Mouse (Mus musculus) liver, embryonic 12.5 days (tissue): ENCODE measurements around the gene Map3k10. TPM values are rescaled to one million over a fixed set of nuclear protein-coding genes. Genes with fewer than 3 reads are reported as not detected.

Experiments used
- ATAC-seq: fragments of 200-750 bp; cut with Nextera tagmentation; 2 replicates; pipeline ENCODE4 v1.8.0; 2017; ENCODE audit warnings: moderate number of reproducible peaks, mild to moderate bottlenecking, moderate library complexity
- H3K27ac ChIP-seq: fragments of 300-500 bp; sonication (generic); 2 replicates; pipeline ENCODE4 v1.5.1; 2016; ENCODE audit warnings: mild to moderate bottlenecking
- H3K27me3 ChIP-seq: fragments of 300-500 bp; sonication (generic); replicated peaks from 2 replicates; pipeline ENCODE4 v1.6.1; 2016; ENCODE audit warnings: mild to moderate bottlenecking, moderate library complexity
- H3K36me3 ChIP-seq: fragments of 300-500 bp; sonication (generic); 2 replicates; pipeline ENCODE4 v1.6.1; 2016; ENCODE audit warnings: mild to moderate bottlenecking, moderate library complexity
- H3K4me1 ChIP-seq: fragments of 300-500 bp; sonication (generic); 2 replicates; pipeline ENCODE4 v1.6.1; 2016
- H3K4me2 ChIP-seq: fragments of 300-500 bp; sonication (generic); 2 replicates; pipeline ENCODE4 v1.6.1; 2016; ENCODE audit warnings: mild to moderate bottlenecking, moderate library complexity
- H3K4me3 ChIP-seq: fragments of 300-500 bp; sonication (generic); 2 replicates; pipeline ENCODE4 v1.5.1; 2016; ENCODE audit warnings: mild to moderate bottlenecking, moderate library complexity
- H3K9ac ChIP-seq: fragments of 300-500 bp; sonication (generic); 2 replicates; pipeline ENCODE4 v1.6.1; 2016; ENCODE audit warnings: mild to moderate bottlenecking, moderate library complexity
- H3K9me3 ChIP-seq: fragments of 300-500 bp; sonication (generic); replicated peaks from 2 replicates; pipeline ENCODE4 v1.6.1; 2016; ENCODE audit warnings: mild to moderate bottlenecking, moderate library complexity
- WGBS: fragments of 180-500 bp; shearing (Covaris S2); methylation state at CpG from one replicate; pipeline ENCODE4 v1.1.7; 2016; ENCODE audit not compliant: insufficient replicate concordance; 5-methylcytosine and 5-hydroxymethylcytosine counted together
- polyA plus RNA-seq: library from polyadenylated mRNA; unstranded; fragments of >200 nt; fragmentation: Nextera tagmentation; extraction: Ambion mirVana; gene quantifications from 2 replicates; pipeline ENCODE4 v1.2.1, GENCODE M21; 2016

Gene Map3k10
- polyA plus RNA-seq = 5.7 and 6.7 TPM in 2 replicates

DNA sequence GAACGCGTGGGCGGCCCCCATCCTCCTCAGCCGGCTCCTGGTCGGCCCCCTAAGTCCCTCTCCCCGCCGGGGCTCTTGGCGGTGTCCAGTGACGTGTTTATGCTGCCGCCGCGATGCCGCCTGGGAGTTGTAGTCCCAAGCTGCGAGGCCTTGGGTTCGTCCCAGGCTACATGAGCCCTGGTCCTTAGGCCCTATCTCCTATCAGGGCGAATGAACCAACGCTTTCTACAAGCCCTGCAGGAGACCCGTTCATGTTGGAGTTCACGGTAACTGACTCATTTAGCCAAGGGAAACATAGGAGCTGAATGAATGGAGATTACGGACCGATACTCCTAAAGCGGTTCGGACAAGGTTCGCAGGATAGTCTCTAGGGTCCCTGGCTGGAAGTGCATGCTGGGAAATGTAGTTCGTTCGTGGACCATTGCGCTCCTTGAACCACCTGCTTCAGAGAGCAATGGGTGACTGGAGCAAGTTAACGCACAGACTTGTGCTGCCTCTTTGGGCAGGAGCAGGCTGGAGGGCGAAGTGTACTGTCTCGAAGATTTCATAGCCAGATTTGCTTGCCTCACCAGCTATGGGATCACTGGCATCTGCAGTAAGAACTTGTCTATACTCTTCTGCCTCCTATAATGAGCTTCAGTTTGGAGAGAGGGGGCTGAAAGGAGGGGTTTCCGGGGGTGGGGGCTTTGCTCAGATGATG is at the start of gene Map3k10:
Map3k10 (minus strand) TSS at position 77 of the 700 bp plus-strand sequence.
- H3K9ac ChIP-seq = peak within 1 kb of the TSS; percentile 87
- no peaks in the 10 kb centered on the region for H3K36me3 ChIP-seq
- peak within 1 kb of the TSS; percentile 100 for H3K4me2 ChIP-seq
- peak within 1 kb of the TSS; percentile 90 for H3K4me3 ChIP-seq
- H3K4me1 ChIP-seq = peaks cover 25% of the 10 kb centered on the region
- H3K27me3 ChIP-seq = peaks cover 15% of the 10 kb centered on the region
- H3K9me3 ChIP-seq = no peaks in the 10 kb centered on the region
- H3K27ac ChIP-seq = peak within 1 kb of the TSS; percentile 78
- ATAC-seq = peak; percentile 97
- under 1% methylated on average over 31 of the region's 31 CpGs for WGBS

DNA sequence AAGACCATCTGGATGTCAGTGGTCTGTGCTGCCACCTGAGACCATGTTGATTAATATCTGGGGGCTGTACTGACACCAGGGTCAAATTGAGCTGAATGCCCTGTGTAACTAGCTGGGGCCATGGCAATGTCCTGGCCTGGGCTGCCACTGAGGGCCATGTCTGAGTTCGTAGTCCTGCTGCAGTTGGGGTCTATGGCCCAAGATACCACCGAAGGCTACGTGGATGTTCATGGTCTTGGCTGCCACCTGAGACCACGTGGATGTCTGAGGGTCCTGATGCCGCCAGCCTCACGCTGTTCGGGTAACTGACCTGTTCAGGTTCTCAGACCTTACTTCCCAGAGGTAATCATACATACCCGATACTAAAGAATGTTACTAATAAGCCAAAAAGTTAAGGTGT is 47.6 kb upstream of the Map3k10 start:
- WGBS = 73% methylated on average over 8 of the region's 8 CpGs
- no peak for ATAC-seq
- no peak overlapping the region for H3K9ac ChIP-seq

DNA sequence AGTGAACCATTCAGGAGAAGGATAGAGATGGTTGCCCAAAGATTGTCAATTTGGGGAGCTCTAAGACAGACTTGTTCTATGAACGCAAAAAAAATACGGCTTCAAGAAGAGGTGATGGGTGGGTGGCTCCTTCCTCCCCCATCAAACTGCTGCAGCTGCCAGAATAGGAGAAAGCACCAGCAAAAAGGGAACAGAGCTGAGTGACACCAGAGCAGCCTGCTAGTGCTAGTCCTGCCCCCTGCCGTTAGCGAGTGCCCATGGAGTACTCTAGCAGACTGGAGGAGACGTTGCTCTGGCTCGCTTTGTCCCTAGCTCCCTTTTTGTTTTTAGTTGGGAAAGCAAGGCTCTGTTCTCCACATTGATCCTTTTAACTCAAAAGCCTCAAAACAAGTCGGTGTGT is 36.0 kb upstream of the Map3k10 start:
- no peak overlapping the region for H3K27ac ChIP-seq
- no peak overlapping the region for H3K4me2 ChIP-seq
- no peaks in the 10 kb centered on the region for H3K36me3 ChIP-seq
- WGBS = 69% methylated on average over 7 of the region's 7 CpGs
- no peaks in the 10 kb centered on the region for H3K4me1 ChIP-seq
- no peaks in the 10 kb centered on the region for H3K27me3 ChIP-seq
- no peaks in the 10 kb centered on the region; the same call in 1 of the 2 replicates for H3K9me3 ChIP-seq
- no peak overlapping the region for H3K9ac ChIP-seq
- no peak overlapping the region for H3K4me3 ChIP-seq
- ATAC-seq = no peak

More for the DNA sequence above, 47.6 kb upstream of the Map3k10 start:
- Histone ChIP-seq H3K27me3 (no peaks in the 10 kb centered on the region), H3K36me3 (no peaks in the 10 kb centered on the region), H3K27ac (no peak overlapping the region), H3K4me3 (no peak overlapping the region), H3K9me3 (no peaks in the 10 kb centered on the region; the same call in 1 of the 2 replicates), H3K4me2 (no peak overlapping the region), H3K4me1 (no peaks in the 10 kb centered on the region)

GRCm38 (mm10) chr7:27696711-27697110 is 22.3 kb upstream of the Map3k10 start:
- no peak overlapping the region for H3K9ac ChIP-seq
- no peaks in the 10 kb centered on the region for H3K4me1 ChIP-seq
- H3K4me3 ChIP-seq = no peak overlapping the region
- H3K36me3 ChIP-seq = no peaks in the 10 kb centered on the region
- no peaks in the 10 kb centered on the region for H3K9me3 ChIP-seq
- no peak overlapping the region for H3K27ac ChIP-seq
- ATAC-seq = no peak
- 46% methylated on average over 3 of the region's 3 CpGs for WGBS
- H3K4me2 ChIP-seq = no peak overlapping the region
- no peaks in the 10 kb centered on the region for H3K27me3 ChIP-seq

DNA sequence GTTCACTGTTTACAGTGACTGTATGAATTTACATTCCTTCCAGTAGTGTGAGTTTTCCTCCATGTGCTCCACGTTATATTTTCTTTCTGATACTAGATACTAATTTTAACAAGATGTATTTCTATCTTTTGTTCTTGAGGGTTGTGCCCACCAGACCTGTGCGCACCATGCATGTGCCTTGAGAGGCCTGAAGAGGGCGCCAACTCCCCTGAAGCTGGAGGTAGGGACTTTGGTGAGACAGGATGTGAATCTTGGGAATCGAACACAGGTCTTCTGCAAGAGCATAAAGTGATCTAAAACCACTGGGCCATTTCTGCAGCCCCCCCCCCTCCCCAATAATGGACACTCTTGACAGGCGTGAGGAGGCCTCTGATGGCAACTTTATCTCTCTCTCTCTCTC is 16.7 kb upstream of the Map3k10 start:
- no peaks in the 10 kb centered on the region for H3K27me3 ChIP-seq
- no peak overlapping the region for H3K9ac ChIP-seq
- H3K9me3 ChIP-seq = no peaks in the 10 kb centered on the region
- 32% methylated on average over 5 of the region's 5 CpGs for WGBS
- H3K4me2 ChIP-seq = no peak overlapping the region
- no peak overlapping the region for H3K27ac ChIP-seq
- no peak for ATAC-seq
- H3K4me1 ChIP-seq = peaks cover 15% of the 10 kb centered on the region
- H3K4me3 ChIP-seq = no peak overlapping the region
- no peaks in the 10 kb centered on the region for H3K36me3 ChIP-seq

GRCm38 (mm10) chr7:27688815-27689612 is 14.6 kb upstream of the Map3k10 start, which contains the start of gene Zfp607b:
TSS of gene Zfp607b (plus strand) at chr7:27689340.
- Histone ChIP-seq H3K4me2 (peak within 1 kb of the TSS; percentile 87), H3K4me3 (peak within 1 kb of the TSS; percentile 67), H3K4me1 (peaks cover 15% of the 10 kb centered on the region), H3K27me3 (peaks cover 12% of the 10 kb centered on the region), H3K27ac (peak within 1 kb of the TSS; percentile 76), H3K9me3 (no peaks in the 10 kb centered on the region), H3K36me3 (no peaks in the 10 kb centered on the region), H3K9ac (peak within 1 kb of the TSS; percentile 76)
- peak; percentile 99 for ATAC-seq
- WGBS = 2% methylated on average over 19 of the region's 19 CpGs

DNA sequence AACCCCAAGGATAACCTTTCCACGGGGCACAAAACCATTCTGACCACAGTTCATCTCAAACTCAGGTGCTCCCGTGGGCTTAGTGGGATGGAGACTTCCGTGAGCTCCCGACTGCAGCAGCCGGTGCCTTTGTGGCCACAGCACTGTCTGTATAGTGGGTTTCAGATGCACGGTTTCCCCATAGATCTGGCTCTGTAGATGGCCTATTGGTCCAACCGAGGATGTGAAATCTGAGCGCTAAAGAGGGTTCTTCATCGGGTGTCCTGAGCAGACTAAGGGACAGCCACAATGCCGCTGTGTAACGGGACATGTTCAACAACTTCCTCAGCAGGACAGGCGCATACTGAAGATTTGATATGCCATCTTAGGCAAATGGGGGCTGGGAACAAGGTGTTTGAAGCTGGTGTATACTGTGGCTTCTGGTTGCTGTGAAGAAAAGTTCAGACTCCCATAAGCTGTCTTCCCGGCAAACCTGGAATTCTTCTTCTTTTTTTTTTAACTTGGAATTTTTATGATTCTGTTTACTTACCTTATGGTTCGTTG is 13.9 kb upstream of the Map3k10 start:
- H3K4me2 ChIP-seq = peak overlapping the region; percentile 87
- no peaks in the 10 kb centered on the region for H3K9me3 ChIP-seq
- H3K4me3 ChIP-seq = peak overlapping the region; percentile 67
- ATAC-seq = no peak
- H3K27ac ChIP-seq = peak overlapping the region; percentile 76
- H3K27me3 ChIP-seq = peaks cover 18% of the 10 kb centered on the region
- 31% methylated on average over 14 of the region's 14 CpGs for WGBS
- H3K4me1 ChIP-seq = peaks cover 15% of the 10 kb centered on the region
- no peaks in the 10 kb centered on the region for H3K36me3 ChIP-seq
- H3K9ac ChIP-seq = peak overlapping the region; percentile 76

- no peak for ATAC-seq
- Histone ChIP-seq H3K4me1 (peaks cover 15% of the 10 kb centered on the region), H3K9ac (no peak overlapping the region; the same call in 1 of the 2 replicates), H3K27me3 (peaks cover 18% of the 10 kb centered on the region), H3K36me3 (no peaks in the 10 kb centered on the region), H3K9me3 (no peaks in the 10 kb centered on the region), H3K4me3 (0 out of 2 replicates have a peak overlapping the region, but pooled peaks have one; percentile 67), H3K4me2 (peak overlapping the region; percentile 87), H3K27ac (no peak overlapping the region)
- 63% methylated on average over 3 of the region's 3 CpGs for WGBS
Observed at GRCm38 (mm10) chr7:27687836-27688235, 13.4 kb upstream of the Map3k10 start.

DNA sequence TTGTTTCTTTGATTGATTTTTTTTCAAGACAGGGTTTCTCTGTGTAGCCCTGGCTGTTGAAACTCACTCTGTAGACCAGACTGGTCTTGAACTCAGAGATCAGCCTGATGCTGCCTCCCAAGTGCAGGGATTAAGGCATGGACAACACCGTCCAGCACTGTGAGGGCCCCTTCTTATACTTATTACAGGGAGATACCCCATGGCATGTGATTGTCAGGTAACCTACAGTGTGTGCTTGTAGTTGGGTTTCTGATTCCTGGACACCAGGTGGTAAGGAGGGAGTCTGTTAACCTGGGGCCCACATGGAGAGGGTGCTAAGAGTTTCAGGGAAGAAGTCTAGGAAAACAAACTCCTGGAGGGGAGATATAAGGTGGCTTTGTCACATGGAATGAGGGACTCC is 12.6 kb upstream of the Map3k10 start:
- peaks cover 18% of the 10 kb centered on the region for H3K27me3 ChIP-seq
- no peaks in the 10 kb centered on the region for H3K9me3 ChIP-seq
- H3K4me1 ChIP-seq = peaks cover 15% of the 10 kb centered on the region
- H3K4me3 ChIP-seq = no peak overlapping the region
- no peak overlapping the region for H3K27ac ChIP-seq
- ATAC-seq = no peak
- WGBS = 79% methylated on average over 1 of the region's 1 CpGs
- no peak overlapping the region for H3K4me2 ChIP-seq
- H3K36me3 ChIP-seq = no peaks in the 10 kb centered on the region
- no peak overlapping the region for H3K9ac ChIP-seq

GRCm38 (mm10) chr7:27685681-27686080 is 11.3 kb upstream of the Map3k10 start:
- ATAC-seq = no peak
- Histone ChIP-seq H3K27ac (no peak overlapping the region), H3K36me3 (no peaks in the 10 kb centered on the region), H3K9ac (no peak overlapping the region), H3K9me3 (no peaks in the 10 kb centered on the region), H3K4me2 (no peak overlapping the region), H3K4me1 (peaks cover 15% of the 10 kb centered on the region), H3K4me3 (no peak overlapping the region), H3K27me3 (peaks cover 18% of the 10 kb centered on the region)
- WGBS = under 1% methylated on average over 6 of the region's 6 CpGs

- no peaks in the 10 kb centered on the region for H3K36me3 ChIP-seq
- H3K27me3 ChIP-seq = peaks cover 18% of the 10 kb centered on the region
- no peak overlapping the region for H3K27ac ChIP-seq
- H3K4me1 ChIP-seq = peaks cover 15% of the 10 kb centered on the region
- 33% methylated on average over 5 of the region's 5 CpGs for WGBS
- H3K4me3 ChIP-seq = no peak overlapping the region
- no peak overlapping the region for H3K9ac ChIP-seq
- ATAC-seq = no peak
- H3K4me2 ChIP-seq = no peak overlapping the region
- H3K9me3 ChIP-seq = no peaks in the 10 kb centered on the region
Observed at GRCm38 (mm10) chr7:27685220-27685619, 10.8 kb upstream of the Map3k10 start.

- H3K27ac ChIP-seq = no peak overlapping the region
- no peak overlapping the region for H3K9ac ChIP-seq
- H3K4me3 ChIP-seq = no peak overlapping the region
- H3K27me3 ChIP-seq = peaks cover 18% of the 10 kb centered on the region
- H3K9me3 ChIP-seq = no peaks in the 10 kb centered on the region
- no peaks in the 10 kb centered on the region for H3K36me3 ChIP-seq
- WGBS = 28% methylated on average over 2 of the region's 2 CpGs
- H3K4me1 ChIP-seq = peaks cover 3% of the 10 kb centered on the region
- H3K4me2 ChIP-seq = no peak overlapping the region
- no peak for ATAC-seq
Observed at GRCm38 (mm10) chr7:27683218-27683617, 8.8 kb upstream of the Map3k10 start.
